Mouse (Mus musculus) hindbrain, embryonic 15.5 days (tissue): ENCODE measurements around the gene Rassf4. TPM values are rescaled to one million over a fixed set of nuclear protein-coding genes. Genes with fewer than 3 reads are reported as not detected.

Experiments
- ATAC-seq: fragments of 200-750 bp; cut with Nextera tagmentation; 2 replicates; pipeline ENCODE4 v1.8.0; 2017; ENCODE audit warnings: low read depth, moderate number of reproducible peaks, moderate TSS enrichment; ENCODE audit not compliant: low FRiP score
- H3K27ac ChIP-seq: fragments of 300-500 bp; sonication (generic); replicated peaks from 2 replicates; pipeline ENCODE4 v1.5.1; 2015; ENCODE audit warnings: mild to moderate bottlenecking, inconsistent platforms
- H3K27me3 ChIP-seq: fragments of 300-500 bp; sonication (generic); 2 replicates; pipeline ENCODE4 v1.6.1; 2015; ENCODE audit warnings: control low read depth, inconsistent platforms
- H3K36me3 ChIP-seq: fragments of 300-500 bp; sonication (generic); 2 replicates; pipeline ENCODE4 v1.6.1; 2015; ENCODE audit warnings: control low read depth, inconsistent platforms
- H3K4me1 ChIP-seq: fragments of 300-500 bp; sonication (generic); replicated peaks from 2 replicates; pipeline ENCODE4 v1.6.1; 2015; ENCODE audit warnings: control low read depth, inconsistent platforms
- H3K4me2 ChIP-seq: fragments of 300-500 bp; sonication (generic); 2 replicates; pipeline ENCODE4 v1.6.1; 2015; ENCODE audit warnings: moderate library complexity, mild to moderate bottlenecking, inconsistent platforms
- H3K4me3 ChIP-seq: fragments of 300-500 bp; sonication (generic); 2 replicates; pipeline ENCODE4 v1.5.1; 2015; ENCODE audit warnings: mild to moderate bottlenecking, inconsistent platforms
- H3K9ac ChIP-seq: fragments of 300-500 bp; sonication (generic); 2 replicates; pipeline ENCODE4 v1.6.1; 2015; ENCODE audit warnings: inconsistent platforms
- H3K9me3 ChIP-seq: fragments of 300-500 bp; sonication (generic); 2 replicates; pipeline ENCODE4 v1.6.1; 2016; ENCODE audit warnings: control low read depth, inconsistent platforms
- WGBS: fragments of 180-500 bp; shearing (Covaris S2); methylation state at CpG from one replicate; pipeline ENCODE4 v1.1.7; 2015; 5-methylcytosine and 5-hydroxymethylcytosine counted together
- polyA plus RNA-seq: library from polyadenylated mRNA; unstranded; fragments of >200 nt; fragmentation: Nextera tagmentation; extraction: Ambion mirVana; gene quantifications from 2 replicates; pipeline ENCODE4 v1.2.1, GENCODE M21; 2015

The Rassf4 gene
- 29.4 and 29.9 TPM in 2 replicates for polyA plus RNA-seq

- WGBS, result under 1% methylated on average over 44 of the region's 44 CpGs
- H3K9ac ChIP-seq, result peak within 1 kb of the TSS; percentile 58
Observed at GRCm38 (mm10) chr6:116673471-116674282, at the start of gene Rassf4. TSS of gene Rassf4 (minus strand) at chr6:116673952.

GRCm38 (mm10) chr6:116718920-116719319, 45.2 kb upstream of the Rassf4 start:
- 83% methylated on average over 4 of the region's 4 CpGs for WGBS
- H3K36me3 ChIP-seq, result no peaks in the 10 kb centered on the region
- no peak overlapping the region for H3K4me3 ChIP-seq
- H3K4me2 ChIP-seq, result no peak overlapping the region
- ATAC-seq, result no peak
- no peak overlapping the region for H3K27ac ChIP-seq
- no peaks in the 10 kb centered on the region for H3K4me1 ChIP-seq
- H3K9me3 ChIP-seq, result no peaks in the 10 kb centered on the region
- no peak overlapping the region for H3K9ac ChIP-seq
- H3K27me3 ChIP-seq, result no peaks in the 10 kb centered on the region

More at GRCm38 (mm10) chr6:116673471-116674282, at the start of gene Rassf4:
- Histone ChIP-seq H3K4me1 (peaks cover 44% of the 10 kb centered on the region), H3K4me3 (peak within 1 kb of the TSS; percentile 55), H3K27me3 (no peaks in the 10 kb centered on the region), H3K9me3 (no peaks in the 10 kb centered on the region), H3K27ac (peak within 1 kb of the TSS; percentile 74), H3K36me3 (no peaks in the 10 kb centered on the region), H3K4me2 (peak within 1 kb of the TSS; percentile 93)
- peak; percentile 91 for ATAC-seq

GRCm38 (mm10) chr6:116718361-116718760, 44.6 kb upstream of the Rassf4 start:
- Histone ChIP-seq H3K4me3 (no peak overlapping the region), H3K9ac (no peak overlapping the region), H3K4me2 (no peak overlapping the region), H3K4me1 (no peaks in the 10 kb centered on the region), H3K27me3 (no peaks in the 10 kb centered on the region), H3K27ac (no peak overlapping the region), H3K9me3 (no peaks in the 10 kb centered on the region), H3K36me3 (no peaks in the 10 kb centered on the region)
- 92% methylated on average over 4 of the region's 4 CpGs for WGBS
- ATAC-seq, result no peak

GRCm38 (mm10) chr6:116717851-116718250, 44.1 kb upstream of the Rassf4 start:
- 93% methylated on average over 7 of the region's 7 CpGs for WGBS
- H3K4me1 ChIP-seq, result no peaks in the 10 kb centered on the region

GRCm38 (mm10) chr6:116716666-116717065, 42.9 kb upstream of the Rassf4 start, which contains the start of gene Tmem72:
TSS of gene Tmem72 (minus strand) at chr6:116716913.
- H3K4me2 ChIP-seq, result no peak within 1 kb of the TSS
- 0 out of 2 replicates have a peak, but pooled peaks have one; percentile 34 for ATAC-seq
- H3K27me3 ChIP-seq, result no peaks in the 10 kb centered on the region
- H3K4me3 ChIP-seq, result no peak within 1 kb of the TSS
- WGBS, result 74% methylated on average over 8 of the region's 8 CpGs
- no peak within 1 kb of the TSS for H3K9ac ChIP-seq
- no peaks in the 10 kb centered on the region for H3K9me3 ChIP-seq
- no peaks in the 10 kb centered on the region for H3K36me3 ChIP-seq
- H3K4me1 ChIP-seq, result no peaks in the 10 kb centered on the region
- no peak within 1 kb of the TSS for H3K27ac ChIP-seq

More at GRCm38 (mm10) chr6:116717851-116718250, 44.1 kb upstream of the Rassf4 start:
- H3K27ac ChIP-seq, result no peak overlapping the region
- no peak overlapping the region for H3K9ac ChIP-seq
- no peaks in the 10 kb centered on the region for H3K9me3 ChIP-seq
- no peak overlapping the region for H3K4me2 ChIP-seq
- H3K36me3 ChIP-seq, result no peaks in the 10 kb centered on the region
- H3K4me3 ChIP-seq, result no peak overlapping the region
- no peaks in the 10 kb centered on the region for H3K27me3 ChIP-seq
- no peak for ATAC-seq

GRCm38 (mm10) chr6:116715166-116715565, 41.4 kb upstream of the Rassf4 start:
- H3K27me3 ChIP-seq, result no peaks in the 10 kb centered on the region
- no peak overlapping the region for H3K9ac ChIP-seq
- H3K4me2 ChIP-seq, result no peak overlapping the region
- H3K27ac ChIP-seq, result no peak overlapping the region
- ATAC-seq, result no peak
- H3K9me3 ChIP-seq, result no peaks in the 10 kb centered on the region
- WGBS, result 86% methylated on average over 2 of the region's 2 CpGs
- H3K4me3 ChIP-seq, result no peak overlapping the region
- no peaks in the 10 kb centered on the region for H3K4me1 ChIP-seq
- H3K36me3 ChIP-seq, result no peaks in the 10 kb centered on the region

GRCm38 (mm10) chr6:116714576-116714975, 40.8 kb upstream of the Rassf4 start:
- Histone ChIP-seq H3K4me2 (no peak overlapping the region), H3K4me1 (no peaks in the 10 kb centered on the region), H3K36me3 (no peaks in the 10 kb centered on the region), H3K4me3 (no peak overlapping the region), H3K27ac (no peak overlapping the region), H3K9ac (no peak overlapping the region), H3K9me3 (no peaks in the 10 kb centered on the region), H3K27me3 (no peaks in the 10 kb centered on the region)
- ATAC-seq, result no peak
- 86% methylated on average over 5 of the region's 5 CpGs for WGBS

- no peak overlapping the region for H3K4me2 ChIP-seq
- 93% methylated on average over 3 of the region's 3 CpGs for WGBS
- no peaks in the 10 kb centered on the region for H3K9me3 ChIP-seq
- H3K27ac ChIP-seq, result no peak overlapping the region
- H3K36me3 ChIP-seq, result no peaks in the 10 kb centered on the region
- H3K27me3 ChIP-seq, result no peaks in the 10 kb centered on the region
- no peak for ATAC-seq
- H3K4me1 ChIP-seq, result no peaks in the 10 kb centered on the region
- H3K9ac ChIP-seq, result no peak overlapping the region
- H3K4me3 ChIP-seq, result no peak overlapping the region
Observed at GRCm38 (mm10) chr6:116713966-116714365, 40.2 kb upstream of the Rassf4 start.

- Histone ChIP-seq H3K27me3 (no peaks in the 10 kb centered on the region), H3K27ac (no peak overlapping the region), H3K9me3 (no peaks in the 10 kb centered on the region), H3K9ac (no peak overlapping the region), H3K4me3 (no peak overlapping the region), H3K36me3 (no peaks in the 10 kb centered on the region), H3K4me2 (no peak overlapping the region), H3K4me1 (no peaks in the 10 kb centered on the region)
- ATAC-seq, result no peak
- 87% methylated on average over 3 of the region's 3 CpGs for WGBS
Observed at GRCm38 (mm10) chr6:116712503-116712902, 38.8 kb upstream of the Rassf4 start.

- WGBS, result 35% methylated on average over 5 of the region's 5 CpGs
- no peaks in the 10 kb centered on the region for H3K4me1 ChIP-seq
Observed at GRCm38 (mm10) chr6:116712062-116712461, 38.3 kb upstream of the Rassf4 start.

GRCm38 (mm10) chr6:116704320-116704719, 30.6 kb upstream of the Rassf4 start:
- WGBS, result 39% methylated on average over 6 of the region's 6 CpGs
- H3K27ac ChIP-seq, result no peak overlapping the region
- H3K36me3 ChIP-seq, result no peaks in the 10 kb centered on the region

More at GRCm38 (mm10) chr6:116712062-116712461, 38.3 kb upstream of the Rassf4 start:
- no peak for ATAC-seq
- Histone ChIP-seq H3K27ac (no peak overlapping the region), H3K9ac (no peak overlapping the region), H3K27me3 (no peaks in the 10 kb centered on the region), H3K9me3 (no peaks in the 10 kb centered on the region), H3K4me2 (no peak overlapping the region), H3K4me3 (no peak overlapping the region), H3K36me3 (no peaks in the 10 kb centered on the region)

GRCm38 (mm10) chr6:116700821-116701220, 27.1 kb upstream of the Rassf4 start:
- H3K27me3 ChIP-seq, result no peaks in the 10 kb centered on the region
- no peak for ATAC-seq
- no peaks in the 10 kb centered on the region for H3K36me3 ChIP-seq
- H3K9ac ChIP-seq, result no peak overlapping the region
- no peak overlapping the region for H3K4me2 ChIP-seq
- H3K27ac ChIP-seq, result no peak overlapping the region
- H3K4me3 ChIP-seq, result no peak overlapping the region
- no peaks in the 10 kb centered on the region for H3K9me3 ChIP-seq
- no peaks in the 10 kb centered on the region for H3K4me1 ChIP-seq

More at GRCm38 (mm10) chr6:116704320-116704719, 30.6 kb upstream of the Rassf4 start:
- no peak for ATAC-seq
- no peaks in the 10 kb centered on the region for H3K27me3 ChIP-seq
- H3K4me3 ChIP-seq, result no peak overlapping the region
- no peaks in the 10 kb centered on the region for H3K9me3 ChIP-seq
- no peak overlapping the region for H3K4me2 ChIP-seq
- no peaks in the 10 kb centered on the region for H3K4me1 ChIP-seq
- H3K9ac ChIP-seq, result no peak overlapping the region
